In the genomic region with DNA sequence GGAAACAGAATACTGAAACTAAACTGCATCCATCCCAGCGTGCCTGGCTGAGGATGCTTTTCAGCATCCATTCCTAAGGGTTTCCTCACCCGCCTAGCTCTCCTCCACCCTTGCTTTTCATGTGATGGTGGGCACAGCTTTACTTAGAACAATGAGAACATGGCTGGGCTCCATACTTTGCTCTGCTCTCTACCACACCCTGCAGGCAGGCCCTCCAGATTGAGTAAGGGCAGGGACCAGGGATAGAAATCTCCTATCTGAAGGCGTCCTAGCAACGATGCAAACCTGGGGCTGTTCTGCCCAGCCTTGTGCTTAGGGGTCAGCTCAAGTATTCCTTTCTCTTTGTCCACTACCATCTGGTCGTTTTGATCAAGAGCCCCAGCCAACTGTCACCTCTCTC, we compare ENCODE assay signal across 20 mouse cellular contexts.
DNase-seq lines count a peak whose midpoint lies in the region; ATAC-seq and TF ChIP-seq lines count a peak whose summit lies in the region.
"Had no signal": no experiment of that assay in that cellular context is flagged by ENCODE, and none has a peak within 500 bp of the region (broad histone marks: within the 10 kb centered on the region; RNA-seq: fewer than 3 reads in every experiment).

No protein-coding gene starts in this region.

- ATAC-seq in forebrain, postnatal 0 days = no peak
- ATAC-seq in forebrain, embryonic 16.5 days = no peak
- no peak for ATAC-seq in intestine, postnatal 0 days
- no peak for ATAC-seq in intestine, embryonic 16.5 days
- ATAC-seq in midbrain, embryonic 11.5 days (ENCODE audit: low FRiP score) = no peak
- no peak for ATAC-seq in midbrain, embryonic 15.5 days (replicated peaks)
- ATAC-seq: forebrain, embryonic 15.5 days; inflammation-experienced regulatory T-cells, adult 6 months; liver, embryonic 12.5 days had no signal

- 0 out of 2 replicates have a peak, but pooled peaks have one; percentile 8 for TF ChIP-seq CTCF in forebrain, postnatal 0 days (IDR thresholded peaks at IDR 0.05; ENCODE audit: low read depth)
- TF ChIP-seq CTCF in intestine, postnatal 0 days (IDR thresholded peaks at IDR 0.05; ENCODE audit: low read depth) = peak; percentile 22; the same call in 1 of the 2 replicates

- H3K4me1 ChIP-seq in forebrain, postnatal 0 days (ENCODE audit: insufficient read depth) = 0 out of 2 replicates have a peak, but pooled peaks cover 5% of the 10 kb centered on the region
- peaks cover 16% of the 10 kb centered on the region for H3K4me1 ChIP-seq in forebrain, embryonic 16.5 days (replicated peaks; ENCODE audit: control insufficient read depth, insufficient read depth, low read length)
- H3K4me1 ChIP-seq in intestine, postnatal 0 days (replicated peaks; ENCODE audit: control insufficient read depth, insufficient read depth, low read length) = no peaks in the 10 kb centered on the region
- no peaks in the 10 kb centered on the region for H3K4me1 ChIP-seq in intestine, embryonic 16.5 days (ENCODE audit: control insufficient read depth, insufficient read depth, low read length)
- peaks cover 19% of the 10 kb centered on the region for H3K4me1 ChIP-seq in midbrain, embryonic 11.5 days (ENCODE audit: control insufficient read depth, insufficient read depth, low read length)
- H3K4me1 ChIP-seq in midbrain, embryonic 15.5 days = peaks cover 27% of the 10 kb centered on the region; the same call in 1 of the 2 replicates
- H3K4me1 ChIP-seq: embryonic facial prominence, embryonic 12.5 days had no signal

- H3K4me3 ChIP-seq in forebrain, postnatal 0 days (ENCODE audit: low read depth, low read length) = no peak overlapping the region
- H3K4me3 ChIP-seq in forebrain, embryonic 16.5 days (replicated peaks; ENCODE audit: low read length) = no peak overlapping the region
- no peak overlapping the region for H3K4me3 ChIP-seq in intestine, postnatal 0 days (ENCODE audit: low read depth, low read length)
- no peak overlapping the region for H3K4me3 ChIP-seq in intestine, embryonic 16.5 days (ENCODE audit: low read length)
- no peak overlapping the region for H3K4me3 ChIP-seq in midbrain, embryonic 11.5 days (ENCODE audit: low read depth, low read length)
- H3K4me3 ChIP-seq in midbrain, embryonic 15.5 days = no peak overlapping the region
- H3K4me3 ChIP-seq: embryonic facial prominence, embryonic 12.5 days; erythroblast, embryonic 14.5 days; forebrain, embryonic 15.5 days; liver, embryonic 12.5 days had no signal

- DNase-seq in forebrain, postnatal 0 days = no peak
- no peak for DNase-seq in midbrain, embryonic 11.5 days (ENCODE audit: low spot score, missing footprints)
- DNase-seq in adrenal gland, postnatal 4 days (ENCODE audit: low spot score in 2 of 2) = no peak
- DNase-seq: adrenal gland, postnatal 36 days; cerebellum, adult 8-10 months; gastrocnemius, postnatal 36 days; heart, postnatal 10 days; kidney, adult 9 months; kidney, postnatal 36 days; right cerebral cortex, adult 18-20 months; thymus, postnatal 14 days had no signal

- no peaks in the 10 kb centered on the region for H3K27me3 ChIP-seq in forebrain, postnatal 0 days (ENCODE audit: insufficient read depth, low read length)
- no peaks in the 10 kb centered on the region for H3K27me3 ChIP-seq in forebrain, embryonic 16.5 days (replicated peaks; ENCODE audit: control insufficient read depth, insufficient read depth, low read length)
- no peaks in the 10 kb centered on the region for H3K27me3 ChIP-seq in intestine, postnatal 0 days (replicated peaks; ENCODE audit: control insufficient read depth, insufficient read depth, low read length)
- H3K27me3 ChIP-seq in intestine, embryonic 16.5 days (replicated peaks; ENCODE audit: control insufficient read depth, insufficient read depth, low read length) = no peaks in the 10 kb centered on the region
- H3K27me3 ChIP-seq in midbrain, embryonic 11.5 days (ENCODE audit: control insufficient read depth, insufficient read depth, low read length) = no peaks in the 10 kb centered on the region; the same call in 1 of the 2 replicates
- H3K27me3 ChIP-seq in midbrain, embryonic 15.5 days (replicated peaks) = no peaks in the 10 kb centered on the region
- H3K27me3 ChIP-seq: forebrain, embryonic 15.5 days had no signal

- no peaks in the 10 kb centered on the region for H3K36me3 ChIP-seq in forebrain, postnatal 0 days (ENCODE audit: insufficient read depth)
- H3K36me3 ChIP-seq in forebrain, embryonic 16.5 days (ENCODE audit: control insufficient read depth, insufficient read depth) = no peaks in the 10 kb centered on the region
- H3K36me3 ChIP-seq in intestine, postnatal 0 days (ENCODE audit: control insufficient read depth, insufficient read depth) = no peaks in the 10 kb centered on the region
- no peaks in the 10 kb centered on the region for H3K36me3 ChIP-seq in intestine, embryonic 16.5 days (ENCODE audit: control insufficient read depth, insufficient read depth, low read length)
- no peaks in the 10 kb centered on the region for H3K36me3 ChIP-seq in midbrain, embryonic 11.5 days (ENCODE audit: control insufficient read depth, insufficient read depth, low read length)
- no peaks in the 10 kb centered on the region for H3K36me3 ChIP-seq in midbrain, embryonic 15.5 days (replicated peaks)
- H3K36me3 ChIP-seq: embryonic facial prominence, embryonic 12.5 days; forebrain, embryonic 15.5 days; liver, embryonic 12.5 days had no signal

- WGBS in forebrain, postnatal 0 days = 59% methylated on average over 5 of the region's 5 CpGs
- 63% methylated on average over 5 of the region's 5 CpGs for WGBS in forebrain, embryonic 16.5 days
- 52% methylated on average over 5 of the region's 5 CpGs for WGBS in intestine, postnatal 0 days
- 60% methylated on average over 5 of the region's 5 CpGs for WGBS in intestine, embryonic 16.5 days
- WGBS in midbrain, embryonic 11.5 days = 57% methylated on average over 5 of the region's 5 CpGs
- 54% methylated on average over 5 of the region's 5 CpGs for WGBS in midbrain, embryonic 15.5 days

- no peak overlapping the region for H3K9ac ChIP-seq in forebrain, postnatal 0 days
- H3K9ac ChIP-seq in forebrain, embryonic 16.5 days (replicated peaks; ENCODE audit: low read depth, low read length) = no peak overlapping the region
- no peak overlapping the region for H3K9ac ChIP-seq in intestine, postnatal 0 days (ENCODE audit: low read depth, low read length)
- H3K9ac ChIP-seq in intestine, embryonic 16.5 days (ENCODE audit: low read depth, low read length) = no peak overlapping the region
- H3K9ac ChIP-seq in midbrain, embryonic 11.5 days (ENCODE audit: low read length) = no peak overlapping the region
- no peak overlapping the region for H3K9ac ChIP-seq in midbrain, embryonic 15.5 days
- H3K9ac ChIP-seq: embryonic facial prominence, embryonic 12.5 days; forebrain, embryonic 15.5 days; liver, embryonic 12.5 days had no signal

- H3K9me3 ChIP-seq in forebrain, postnatal 0 days (ENCODE audit: low read length) = no peaks in the 10 kb centered on the region
- no peaks in the 10 kb centered on the region for H3K9me3 ChIP-seq in forebrain, embryonic 16.5 days (ENCODE audit: control insufficient read depth, low read length)
- H3K9me3 ChIP-seq in intestine, postnatal 0 days (ENCODE audit: control insufficient read depth) = no peaks in the 10 kb centered on the region
- no peaks in the 10 kb centered on the region for H3K9me3 ChIP-seq in intestine, embryonic 16.5 days (ENCODE audit: control insufficient read depth, low read length)
- no peaks in the 10 kb centered on the region for H3K9me3 ChIP-seq in midbrain, embryonic 11.5 days (ENCODE audit: control insufficient read depth, low read length)
- no peaks in the 10 kb centered on the region for H3K9me3 ChIP-seq in midbrain, embryonic 15.5 days
- H3K9me3 ChIP-seq: embryonic facial prominence, embryonic 12.5 days; forebrain, embryonic 15.5 days; liver, embryonic 12.5 days had no signal

- H3K27ac ChIP-seq in forebrain, postnatal 0 days (ENCODE audit: low read depth, low read length) = no peak overlapping the region
- H3K27ac ChIP-seq in forebrain, embryonic 16.5 days (ENCODE audit: low read length) = no peak overlapping the region
- no peak overlapping the region for H3K27ac ChIP-seq in intestine, postnatal 0 days (ENCODE audit: low read depth, low read length)
- no peak overlapping the region for H3K27ac ChIP-seq in intestine, embryonic 16.5 days (ENCODE audit: low read length)
- 0 out of 2 replicates have a peak overlapping the region, but pooled peaks have one; percentile 22 for H3K27ac ChIP-seq in midbrain, embryonic 11.5 days (ENCODE audit: low read depth, low read length)
- H3K27ac ChIP-seq in midbrain, embryonic 15.5 days = no peak overlapping the region
- H3K27ac ChIP-seq: embryonic facial prominence, embryonic 12.5 days; forebrain, embryonic 15.5 days; liver, embryonic 12.5 days had no signal

- no peak overlapping the region for H3K4me2 ChIP-seq in forebrain, postnatal 0 days (ENCODE audit: low read depth)
- no peak overlapping the region for H3K4me2 ChIP-seq in forebrain, embryonic 16.5 days (ENCODE audit: low read length)
- no peak overlapping the region for H3K4me2 ChIP-seq in intestine, postnatal 0 days (replicated peaks; ENCODE audit: low read depth)
- no peak overlapping the region for H3K4me2 ChIP-seq in intestine, embryonic 16.5 days (ENCODE audit: low read depth, low read length)
- H3K4me2 ChIP-seq in midbrain, embryonic 11.5 days = no peak overlapping the region
- H3K4me2 ChIP-seq in midbrain, embryonic 15.5 days = no peak overlapping the region
- H3K4me2 ChIP-seq: embryonic facial prominence, embryonic 12.5 days; forebrain, embryonic 15.5 days; liver, embryonic 12.5 days had no signal
